Mouse (Mus musculus) gastrocnemius, adult 8-10 months (tissue): ENCODE data around the gene Gpn2. TPM values are rescaled to one million over a fixed set of nuclear protein-coding genes. Genes with fewer than 3 reads are reported as not detected.

Experiments
- DNase-seq, 2 experiments: peaks; one replicate each; pipeline ENCODE4 v3.0.0; 2022; ENCODE audit warnings: low spot score in 2 of 2
- total RNA-seq, 4 experiments: library from RNA; stranded (reverse); gene quantifications; 2 replicates each; pipeline ENCODE4 v1.2.4; 2022

Gene Gpn2
- total RNA-seq, 4 experiments from 2014 or later: 4.8 to 6.8 (median 5.7) TPM

DNA sequence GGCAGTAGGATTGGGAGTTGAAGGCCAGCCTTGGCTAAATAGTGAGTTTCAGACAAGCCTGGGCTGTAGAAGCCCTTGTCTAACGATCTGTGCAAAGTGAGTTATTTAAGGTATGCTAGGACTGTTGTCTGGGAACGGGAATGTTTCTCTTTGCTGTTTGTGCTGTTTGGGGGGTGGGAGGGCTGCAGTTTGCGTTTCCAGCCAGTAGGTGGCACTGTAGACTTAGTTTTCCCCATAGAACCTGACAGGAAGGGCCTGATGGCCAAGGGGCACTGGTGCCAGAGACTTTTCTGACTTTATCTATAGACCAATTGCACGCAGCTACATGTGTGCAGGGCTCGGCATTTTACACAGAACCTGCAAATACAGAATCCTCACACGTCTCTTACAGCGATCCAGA is 8.4 kb downstream of the Gpn2 start:
- DNase-seq: peak in 1 of 2 experiments; percentile 38

- no peak for DNase-seq
These were observed 11.4 kb downstream of the Gpn2 start for GRCm38 (mm10) chr4:133595538-133595937.

DNA sequence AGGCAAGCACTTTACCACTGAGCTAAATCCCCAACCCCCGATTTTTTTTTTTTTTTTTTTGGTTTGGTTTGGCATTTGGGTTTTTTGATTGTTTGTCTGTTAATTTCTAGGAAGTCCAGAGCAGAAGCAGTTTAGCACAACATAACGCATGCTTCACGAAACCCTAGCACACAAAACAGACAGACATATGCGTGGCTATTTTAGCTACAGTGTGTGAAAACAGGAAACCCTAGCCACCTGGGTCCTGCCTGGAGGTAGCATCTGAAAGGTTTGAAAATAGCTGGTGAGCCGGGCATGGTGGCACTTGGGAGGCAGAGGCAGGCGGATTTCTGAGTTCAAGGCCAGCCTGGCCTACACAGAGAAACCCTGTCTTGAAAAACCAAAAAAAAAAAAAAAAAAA is 11.9 kb downstream of the Gpn2 start:
- DNase-seq: no peak

DNA sequence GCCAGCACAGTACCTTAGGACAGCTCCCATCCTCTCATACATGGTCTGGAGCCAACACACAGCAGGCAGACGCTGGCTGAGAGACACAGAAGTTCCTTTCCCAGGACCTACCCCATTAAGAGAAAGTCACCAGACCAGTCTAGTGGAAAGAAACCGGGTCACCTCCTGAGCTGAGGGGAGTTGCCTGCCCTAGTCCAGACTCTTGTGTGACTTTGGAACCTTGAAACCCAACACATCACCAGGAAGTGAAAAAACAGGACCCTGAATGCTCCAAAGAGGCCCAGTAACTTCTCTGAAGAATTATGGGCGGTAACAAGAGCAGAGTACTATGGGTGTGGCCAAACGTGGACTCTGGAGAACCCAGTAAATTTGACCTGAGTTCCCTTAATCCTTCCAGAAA is 14.5 kb downstream of the Gpn2 start:
- no peak for DNase-seq

DNA sequence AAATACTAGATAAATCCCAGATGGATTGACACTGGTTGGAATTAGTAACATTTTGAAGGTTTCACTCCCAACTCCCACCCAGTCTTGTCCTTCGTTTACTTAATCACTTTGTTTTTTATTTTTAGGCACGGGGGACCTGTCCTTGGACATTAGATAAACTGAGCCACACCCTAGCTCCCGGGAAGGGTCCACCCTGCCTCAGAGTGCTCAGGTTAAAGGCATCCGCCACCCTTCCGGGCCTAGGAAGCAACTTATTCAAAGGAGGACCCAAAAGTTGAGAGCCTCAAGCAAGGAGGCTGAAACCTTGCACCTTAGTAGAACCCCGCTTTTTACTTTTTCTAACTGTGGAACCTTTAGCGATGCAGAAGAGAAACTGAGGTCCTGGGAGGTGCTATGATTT is 15.0 kb downstream of the Gpn2 start:
- no peak for DNase-seq

- DNase-seq: peak; percentile 79 to 88
These were observed 15.5 kb downstream of the Gpn2 start for GRCm38 (mm10) chr4:133599571-133600073.

DNA sequence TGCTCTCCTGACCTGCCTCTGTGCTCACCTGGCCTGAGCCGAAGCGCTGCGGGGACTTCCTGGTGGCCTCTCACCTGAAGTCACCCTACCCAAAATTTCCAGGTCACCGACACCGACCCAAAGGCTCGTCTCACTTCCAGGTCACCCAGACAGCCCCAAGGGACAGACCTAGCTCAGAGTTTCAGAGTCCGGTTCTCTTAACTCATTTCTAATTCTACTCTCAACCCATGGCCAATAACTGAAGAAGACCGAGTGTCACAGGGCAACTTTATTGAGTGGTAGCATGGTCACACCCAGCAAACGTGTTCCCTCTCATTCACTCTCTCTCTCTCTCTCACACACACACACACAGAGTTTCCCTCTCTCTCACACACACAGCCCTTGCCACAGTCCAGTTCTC is 16.1 kb downstream of the Gpn2 start:
- DNase-seq: no peak

DNA sequence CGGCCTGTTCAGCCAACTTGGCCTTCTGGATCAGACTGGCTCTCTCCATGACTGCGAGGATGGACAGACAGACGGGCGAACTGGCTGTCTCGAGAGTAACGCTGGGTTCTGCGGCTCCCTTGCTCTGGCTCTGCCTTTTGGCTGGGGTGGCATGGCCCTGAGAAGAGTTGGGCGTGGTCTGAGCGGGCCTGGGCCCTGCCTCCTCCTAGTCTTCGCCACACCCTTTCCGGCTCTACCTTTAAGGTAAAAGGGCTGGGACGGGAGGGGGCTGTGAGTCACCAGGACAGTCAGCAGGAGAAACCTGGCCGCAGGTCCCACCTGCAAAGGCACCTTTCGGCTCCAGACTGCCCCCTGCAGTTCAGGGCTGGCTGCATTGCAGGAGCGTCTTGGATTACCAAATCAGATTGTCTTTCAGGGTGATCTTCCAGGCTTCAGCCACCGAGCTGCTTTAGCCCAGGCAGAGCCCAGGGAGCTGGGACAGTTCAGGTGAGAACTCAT is 17.6 kb downstream of the Gpn2 start, which contains the start of gene Sfn:
Gene Sfn, minus strand, starts transcription at position 448 of the 498 bp plus-strand sequence.
- peak; percentile 23 to 43 for DNase-seq

DNA sequence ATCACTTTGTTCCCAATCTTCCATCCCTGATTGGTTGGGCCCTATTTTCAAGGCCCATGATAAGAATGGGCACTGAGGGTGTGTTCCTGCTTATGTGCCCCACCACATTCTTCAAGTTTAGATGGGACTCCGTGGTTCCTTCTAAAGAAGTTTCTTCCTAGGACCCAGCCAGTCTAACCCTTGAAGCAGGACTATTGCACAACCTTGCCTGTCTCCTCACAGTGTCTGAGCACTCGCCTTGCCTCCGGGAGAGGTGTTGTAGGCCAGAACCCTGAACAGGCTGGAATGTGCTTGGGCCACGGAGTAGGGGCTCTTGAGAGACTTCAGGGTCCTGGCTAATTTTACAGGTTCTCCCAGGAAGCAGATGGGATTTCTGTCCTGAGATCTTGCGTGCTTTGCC is 18.9 kb downstream of the Gpn2 start:
- no peak for DNase-seq

DNA sequence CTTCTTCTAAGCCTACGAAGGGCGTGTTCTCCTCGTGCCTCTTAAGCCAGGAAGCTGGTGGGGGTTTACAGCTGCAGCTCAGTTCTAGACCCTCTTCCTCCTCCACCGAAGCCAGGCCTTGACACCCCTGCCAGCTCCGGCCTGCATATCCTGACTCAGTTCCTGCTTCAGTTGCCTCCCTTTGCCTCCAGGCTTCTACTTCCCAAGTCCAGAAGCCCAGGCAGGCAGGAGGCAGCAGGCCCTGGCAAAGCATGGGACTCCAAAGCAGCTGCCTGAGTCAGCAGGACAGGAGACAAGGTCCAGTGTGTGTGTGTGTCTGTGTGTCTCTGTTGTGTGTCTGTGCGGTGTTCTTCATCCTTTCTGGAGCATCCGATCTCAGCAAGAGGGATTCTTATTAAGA is 20.0 kb downstream of the Gpn2 start:
- DNase-seq: no peak

DNA sequence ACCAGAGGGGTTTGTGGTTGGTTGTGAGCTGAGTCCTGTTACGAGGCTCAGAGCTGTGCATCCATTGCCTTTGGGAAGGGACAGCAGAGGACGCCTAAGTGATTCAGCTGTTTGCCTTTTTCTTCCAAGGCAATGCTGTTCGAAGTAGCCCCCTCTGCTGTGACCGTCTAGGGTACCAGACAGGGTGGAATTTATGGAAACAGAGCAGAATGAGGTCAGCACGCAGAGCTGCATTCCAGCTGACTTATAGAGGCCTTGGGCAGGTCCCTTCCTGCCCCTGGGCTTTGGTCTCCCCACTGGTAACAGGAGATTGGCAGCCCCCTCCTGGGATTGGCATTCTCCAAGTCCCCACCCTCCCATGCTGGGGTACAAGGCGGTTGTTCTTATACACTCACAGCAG is 20.7 kb downstream of the Gpn2 start:
- no peak for DNase-seq

DNA sequence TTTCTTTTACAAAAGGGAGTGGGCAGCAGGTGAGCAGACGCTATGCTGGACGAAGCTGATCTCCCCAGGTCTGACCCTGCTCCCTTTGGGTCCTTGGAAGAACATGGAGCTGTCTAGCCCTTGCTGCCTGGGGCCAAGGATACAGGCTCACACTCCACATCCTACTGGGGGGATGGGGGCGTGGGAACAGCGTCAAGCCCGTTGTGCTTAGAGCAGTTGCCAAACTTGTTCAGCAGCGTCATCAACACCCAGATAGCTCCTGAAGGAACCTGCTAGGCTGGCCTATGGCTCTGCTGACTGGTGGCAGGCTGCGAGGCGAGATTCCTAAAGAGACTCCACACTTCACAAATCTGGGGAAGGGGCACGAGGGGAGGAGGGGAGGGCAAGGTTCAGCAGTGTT is 21.2 kb downstream of the Gpn2 start:
- no peak for DNase-seq

DNA sequence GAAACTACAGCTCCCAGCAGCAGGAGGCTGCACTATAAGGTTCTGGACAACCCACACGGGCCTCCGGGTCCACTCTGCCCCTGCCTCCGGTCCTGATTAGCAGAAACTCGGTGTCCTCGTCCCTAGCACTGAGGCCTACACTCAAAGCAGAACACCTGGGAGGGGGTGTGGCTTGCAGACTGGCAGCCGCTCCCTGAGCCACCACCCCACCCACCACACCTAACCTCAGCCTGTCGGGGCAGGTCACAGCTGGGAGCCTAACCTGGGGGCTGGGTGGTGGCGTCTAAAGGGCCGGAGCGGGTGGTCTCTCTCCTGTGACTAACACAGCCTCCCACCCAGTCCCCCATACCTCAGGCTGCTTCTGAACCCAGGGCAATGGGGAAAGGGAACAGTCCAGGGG is 23.1 kb downstream of the Gpn2 start:
- no peak for DNase-seq

GRCm38 (mm10) chr4:133609719-133610118 is 25.6 kb downstream of the Gpn2 start:
- DNase-seq: peak; percentile 42 to 69

GRCm38 (mm10) chr4:133611815-133612214 is 27.7 kb downstream of the Gpn2 start:
- no peak for DNase-seq

GRCm38 (mm10) chr4:133612416-133612815 is 28.3 kb downstream of the Gpn2 start:
- DNase-seq: no peak

DNA sequence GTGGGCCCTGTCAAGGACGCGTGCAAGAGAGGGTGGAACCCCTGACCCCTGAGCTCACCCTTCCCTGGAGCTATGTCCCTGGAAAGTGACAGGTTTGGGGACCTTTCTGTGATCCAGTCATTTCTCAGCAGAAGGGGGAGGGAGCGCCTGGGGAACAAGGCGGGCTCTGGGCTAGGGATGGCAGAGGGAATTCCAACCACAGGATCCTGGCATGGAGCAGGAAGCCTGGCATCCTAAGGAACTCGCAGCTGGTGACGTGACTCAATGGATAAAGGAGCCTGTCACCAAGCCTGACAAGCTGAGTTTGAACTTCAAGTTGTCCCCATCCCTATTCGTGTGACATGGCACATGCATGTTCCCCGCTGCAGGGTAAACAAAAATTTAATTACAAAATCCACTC is 28.9 kb downstream of the Gpn2 start:
- DNase-seq: no peak

DNA sequence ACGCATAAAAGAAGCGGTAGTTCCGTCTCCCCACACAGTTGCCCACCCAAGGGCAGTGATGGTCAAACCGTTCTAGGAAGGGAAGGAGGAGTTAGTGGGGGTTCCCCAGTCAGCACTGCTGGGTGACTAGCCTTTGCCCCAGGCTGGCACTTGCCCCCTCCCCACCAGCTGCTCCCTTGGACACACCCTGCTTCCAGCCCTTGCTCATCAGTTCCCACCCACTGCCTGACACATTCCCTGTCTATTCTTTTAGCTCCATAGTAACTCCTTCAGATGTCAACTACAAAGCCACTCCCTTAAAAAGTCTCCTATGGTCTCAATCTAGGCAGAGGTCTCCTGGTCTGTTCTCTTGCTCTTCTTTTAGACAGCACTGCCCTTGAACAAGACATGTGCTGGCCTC is 29.7 kb downstream of the Gpn2 start:
- DNase-seq: no peak

GRCm38 (mm10) chr4:133614274-133614761 is 30.2 kb downstream of the Gpn2 start:
- peak; percentile 21 to 45 for DNase-seq

DNA sequence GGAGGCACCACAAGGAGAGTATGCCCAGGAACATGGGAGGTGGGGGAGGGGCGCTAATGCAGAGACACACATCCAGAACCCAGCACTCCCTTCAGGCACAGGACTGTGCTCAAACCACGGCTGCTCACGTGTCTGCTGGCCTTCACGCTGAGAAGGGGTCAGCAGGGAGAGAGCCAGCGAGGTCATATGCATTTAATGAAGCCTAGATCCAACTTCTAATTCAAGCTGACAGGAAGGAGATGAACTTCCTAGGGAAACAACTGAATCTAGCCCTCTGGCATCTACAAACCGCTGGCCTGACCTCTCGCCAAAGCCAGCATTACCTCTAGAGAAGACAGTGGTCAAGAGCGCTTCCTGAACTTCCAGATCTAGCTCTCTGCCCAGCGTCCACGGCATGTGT is 31.3 kb downstream of the Gpn2 start:
- DNase-seq: no peak

DNA sequence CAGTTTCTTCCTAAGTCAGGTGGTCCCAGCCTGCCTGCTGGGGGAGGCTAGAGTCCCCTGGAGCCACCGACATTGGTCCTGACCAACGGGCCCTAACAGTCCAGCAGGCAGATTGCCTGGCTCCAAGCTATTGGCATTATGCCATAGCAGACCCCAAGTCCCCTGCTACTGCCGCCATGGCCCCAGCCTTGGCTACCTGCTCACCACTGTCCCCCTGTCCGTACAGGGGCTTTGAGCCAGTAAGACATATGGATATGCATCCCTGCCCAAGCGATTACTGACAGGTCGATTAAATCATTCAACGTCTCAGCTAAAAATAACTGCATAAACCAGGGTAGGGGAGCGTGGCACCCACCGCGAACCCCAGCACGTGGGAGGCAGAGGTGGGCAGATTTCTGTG is 33.8 kb downstream of the Gpn2 start:
- DNase-seq: no peak

- no peak for DNase-seq
These were observed 35.4 kb downstream of the Gpn2 start for GRCm38 (mm10) chr4:133619473-133620136.

GRCm38 (mm10) chr4:133620668-133621067 is 36.5 kb downstream of the Gpn2 start:
- no peak for DNase-seq
